Mouse (Mus musculus) colon, adult 2 months (tissue): ENCODE measurements around the gene Rgs1. TPM values are rescaled to one million over a fixed set of nuclear protein-coding genes. Genes with fewer than 3 reads are reported as not detected.

Experiments
- polyA plus RNA-seq: library from polyadenylated mRNA; depleted of rRNA; stranded (reverse); fragments of >200 nt; gene quantifications from 2 replicates; pipeline ENCODE4 v1.2.3, GENCODE M21; 2012; rRNA removed

Rgs1 gene
- polyA plus RNA-seq: 1.3 and 1.8 TPM in 2 replicates

DNA sequence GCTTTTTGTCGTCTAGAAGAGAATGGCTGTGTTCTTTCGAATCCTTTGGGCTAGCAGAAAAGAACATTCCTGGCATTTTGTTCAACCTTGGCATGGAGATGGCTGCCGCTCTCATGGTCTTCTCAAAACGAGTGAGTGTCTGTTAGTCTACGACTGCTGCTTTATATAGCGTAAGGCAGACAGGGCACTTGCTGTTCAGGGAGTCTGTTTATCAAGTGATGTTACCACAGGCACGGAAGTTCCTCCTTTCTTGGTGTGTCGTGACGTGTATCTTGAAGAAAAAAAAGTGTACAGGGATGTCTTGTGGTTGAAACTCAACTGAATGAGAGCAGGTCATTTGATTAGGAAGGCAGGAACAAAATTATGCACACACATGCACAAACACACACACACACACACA lies at the start of gene Rgs1:
Gene Rgs1, minus strand, starts transcription at position 320 of the 400 bp plus-strand sequence.

Other genes with a start within 250 kb of the Rgs1 start
- gene Rgs2, start 245.1 kb downstream of the Rgs1 start, polyA plus RNA-seq: 2.1 and 3.0 TPM in 2 replicates
- gene Rgs13, start 71.9 kb downstream of the Rgs1 start, polyA plus RNA-seq: 0.12 TPM in 1 of 2 replicates, not detected in the other